Mouse (Mus musculus) retina, postnatal 7 days (tissue): ENCODE results near the gene Rftn1.

Experiments used
- DNase-seq: peaks from one replicate; pipeline ENCODE4 v3.0.0-alpha.2; 2012; ENCODE audit warnings: low read depth, low spot score

Gene Rftn1

GRCm38 (mm10) chr17:50201828-50202445 lies 11.5 kb upstream of the Rftn1 start:
- no peak for DNase-seq

GRCm38 (mm10) chr17:50199075-50199850 lies 8.8 kb upstream of the Rftn1 start:
- no peak for DNase-seq

GRCm38 (mm10) chr17:50197572-50197971 lies 7.1 kb upstream of the Rftn1 start:
- DNase-seq: no peak

GRCm38 (mm10) chr17:50196005-50196672 lies 5.7 kb upstream of the Rftn1 start:
- no peak for DNase-seq

GRCm38 (mm10) chr17:50195399-50195798 lies 4.9 kb upstream of the Rftn1 start:
- DNase-seq: no peak

- DNase-seq: no peak
Observed at GRCm38 (mm10) chr17:50194541-50194940, 4.1 kb upstream of the Rftn1 start.

GRCm38 (mm10) chr17:50193653-50194052 lies 3.2 kb upstream of the Rftn1 start:
- no peak for DNase-seq

GRCm38 (mm10) chr17:50192376-50192940 lies 2.0 kb upstream of the Rftn1 start:
- DNase-seq: no peak

- DNase-seq: no peak
Observed at GRCm38 (mm10) chr17:50191318-50191957, 964 bp upstream of the Rftn1 start.

GRCm38 (mm10) chr17:50189381-50190012 lies 977 bp downstream of the Rftn1 start:
- no peak for DNase-seq

GRCm38 (mm10) chr17:50188662-50189345 lies 1.7 kb downstream of the Rftn1 start:
- DNase-seq: no peak

- no peak for DNase-seq
Observed at GRCm38 (mm10) chr17:50185616-50186015, 4.9 kb downstream of the Rftn1 start.

- DNase-seq: no peak
Observed at GRCm38 (mm10) chr17:50185083-50185482, 5.4 kb downstream of the Rftn1 start.

- DNase-seq: no peak
Observed at GRCm38 (mm10) chr17:50184217-50185038, 6.0 kb downstream of the Rftn1 start.

GRCm38 (mm10) chr17:50183300-50183699 lies 7.2 kb downstream of the Rftn1 start:
- no peak for DNase-seq

GRCm38 (mm10) chr17:50182542-50182951 lies 7.9 kb downstream of the Rftn1 start:
- no peak for DNase-seq

GRCm38 (mm10) chr17:50180899-50181570 lies 9.4 kb downstream of the Rftn1 start:
- DNase-seq: no peak

GRCm38 (mm10) chr17:50173776-50174175 lies 16.7 kb downstream of the Rftn1 start:
- DNase-seq: no peak

GRCm38 (mm10) chr17:50173368-50173767 lies 17.1 kb downstream of the Rftn1 start:
- no peak for DNase-seq
